Mouse (Mus musculus): ENCODE results near the gene Nf2.

Gene Nf2

DNA sequence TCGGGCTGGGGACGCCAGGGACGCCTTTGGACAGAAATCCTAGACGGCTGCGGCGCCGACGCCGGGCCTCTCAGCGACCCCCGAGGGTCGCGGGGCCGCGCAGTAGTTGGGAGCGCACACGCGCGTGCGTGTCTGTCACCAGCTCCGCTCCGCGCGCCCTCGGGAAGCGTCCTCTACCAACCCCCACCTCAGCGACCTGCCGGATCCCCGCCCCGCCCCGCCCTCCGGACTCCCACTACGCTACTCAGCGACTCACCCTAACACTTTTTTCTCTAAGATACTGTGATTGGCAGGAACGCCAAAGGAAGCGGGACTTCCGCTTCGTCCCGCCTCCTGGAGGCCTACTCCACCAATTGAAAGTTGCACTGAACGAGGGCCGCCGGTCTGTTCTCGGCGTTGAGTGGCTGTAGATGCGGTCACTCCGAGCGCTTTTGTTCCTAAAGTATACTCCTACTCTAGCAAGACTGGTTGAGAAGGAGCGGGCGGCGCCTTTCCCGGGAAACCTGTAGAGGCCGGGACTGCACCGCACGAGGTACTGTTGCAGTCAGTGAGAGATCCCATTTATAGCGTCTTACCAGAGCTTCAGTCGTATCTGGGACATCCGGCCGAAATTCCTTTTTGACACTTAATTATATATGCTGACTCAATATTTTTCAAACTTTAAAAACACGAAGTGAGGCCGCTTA, at the start of gene Nf2:
TSS of gene Nf2 (minus strand) at position 279 of the 686 bp plus-strand sequence.
- DNase-seq (ENCODE audit: low spot score): peak; percentile 98

GRCm38 (mm10) chr11:4894848-4895816, 45.8 kb upstream of the Nf2 start, which contains the start of gene Thoc5:
TSS of gene Thoc5 (plus strand) at chr11:4895320.
- peak; percentile 69 for DNase-seq (ENCODE audit: low spot score)

- no peak for DNase-seq (ENCODE audit: low spot score)
Observed at GRCm38 (mm10) chr11:4886987-4887386, 37.7 kb upstream of the Nf2 start.

DNA sequence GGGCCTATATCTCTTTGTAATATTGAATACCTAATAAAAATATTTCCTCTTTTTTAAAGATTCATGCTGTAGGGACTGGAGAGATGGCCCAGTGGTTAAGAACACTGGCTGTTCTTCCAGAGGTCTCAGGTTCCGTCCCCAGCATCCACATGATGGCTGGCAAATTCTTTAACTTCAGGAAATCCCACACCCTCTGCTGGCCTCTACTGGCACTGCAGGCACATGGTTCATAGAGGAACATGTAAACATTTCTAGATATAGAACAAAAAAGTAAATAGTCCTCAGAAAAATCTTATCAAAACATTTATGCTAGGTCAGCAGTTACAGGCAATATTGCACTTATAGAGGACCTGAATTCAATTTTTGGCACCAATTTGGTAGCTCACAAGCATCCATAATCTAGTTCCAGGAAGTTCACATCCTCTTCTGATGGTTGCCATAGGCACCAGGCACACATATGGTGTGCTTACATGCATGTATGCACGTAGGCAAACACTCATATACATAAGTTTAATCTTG, 36.1 kb upstream of the Nf2 start:
- no peak for DNase-seq (ENCODE audit: low spot score)

GRCm38 (mm10) chr11:4882892-4883627, 33.7 kb upstream of the Nf2 start:
- DNase-seq (ENCODE audit: low spot score): no peak

DNA sequence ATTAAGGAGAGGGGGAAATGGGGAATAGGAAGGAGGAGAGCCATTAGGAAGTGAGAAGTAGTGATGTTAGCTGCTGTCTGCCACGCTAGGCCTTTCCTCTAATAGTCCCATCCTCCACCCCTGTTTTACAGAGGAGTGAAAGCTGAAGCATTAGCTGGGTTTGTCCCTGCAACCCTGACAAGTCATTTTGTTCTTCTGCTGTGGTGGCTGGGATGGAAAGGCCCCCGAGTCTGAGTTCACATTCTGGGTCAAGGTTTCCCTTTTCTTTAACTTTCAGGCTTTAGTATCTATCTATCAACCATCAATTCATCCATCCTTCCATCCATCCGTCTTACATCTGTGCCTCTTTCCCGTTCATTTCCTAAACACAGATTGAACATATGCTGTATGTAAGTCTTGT, 31.8 kb upstream of the Nf2 start:
- no peak for DNase-seq (ENCODE audit: low spot score)

DNA sequence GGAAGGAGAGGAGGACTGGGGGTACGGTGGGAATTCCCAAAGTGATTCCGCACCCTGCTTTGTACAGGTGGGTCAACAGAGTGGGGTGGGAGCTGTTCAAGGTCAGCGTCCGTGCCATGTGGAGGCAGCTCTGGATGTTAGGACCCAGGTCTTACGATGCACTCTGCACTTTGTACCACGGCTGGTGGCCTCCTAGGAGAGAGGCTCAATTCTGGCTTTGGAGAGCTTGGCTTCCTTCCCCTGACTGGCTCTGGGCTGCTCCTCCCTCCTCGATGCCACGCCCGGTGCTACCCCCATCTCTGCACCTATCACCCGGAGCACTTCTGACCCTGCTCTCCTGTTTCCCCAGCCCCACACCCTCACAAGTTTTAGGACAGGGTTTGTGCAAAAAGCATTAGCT, 25.2 kb upstream of the Nf2 start:
- no peak for DNase-seq (ENCODE audit: low spot score)

GRCm38 (mm10) chr11:4873755-4874475, 24.6 kb upstream of the Nf2 start, which contains the start of gene Nipsnap1:
TSS of gene Nipsnap1 (plus strand) at chr11:4873951.
- peak; percentile 65 for DNase-seq (ENCODE audit: low spot score)

DNA sequence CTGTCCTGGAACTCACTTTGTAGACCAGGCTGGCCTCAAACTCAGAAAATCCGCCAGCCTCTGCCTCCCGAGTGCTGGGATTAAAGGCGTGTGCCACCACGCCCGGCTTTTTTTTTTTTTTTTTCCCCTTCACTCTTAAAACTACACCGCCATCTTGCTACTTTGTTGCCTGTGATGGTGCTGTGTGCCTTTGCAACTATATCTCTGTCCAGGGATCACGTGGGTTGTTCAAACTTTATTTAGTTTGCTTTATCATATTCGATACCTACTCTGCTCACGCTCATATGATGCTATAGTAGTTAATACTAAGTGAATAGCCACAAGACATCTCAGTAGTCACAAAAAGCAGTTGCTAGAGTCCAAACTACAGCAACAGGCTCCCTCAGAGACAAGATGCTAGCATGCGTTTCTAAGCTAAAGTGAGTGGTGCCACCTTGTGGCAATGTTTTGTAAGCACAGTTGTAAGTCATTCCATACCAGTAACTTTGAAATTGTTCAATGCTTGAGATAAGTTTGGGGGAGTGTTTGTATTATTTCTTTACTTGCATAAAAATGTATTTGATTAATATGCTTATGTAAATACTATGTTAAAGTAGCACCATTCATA, 16.4 kb upstream of the Nf2 start:
- no peak for DNase-seq (ENCODE audit: low spot score)

DNA sequence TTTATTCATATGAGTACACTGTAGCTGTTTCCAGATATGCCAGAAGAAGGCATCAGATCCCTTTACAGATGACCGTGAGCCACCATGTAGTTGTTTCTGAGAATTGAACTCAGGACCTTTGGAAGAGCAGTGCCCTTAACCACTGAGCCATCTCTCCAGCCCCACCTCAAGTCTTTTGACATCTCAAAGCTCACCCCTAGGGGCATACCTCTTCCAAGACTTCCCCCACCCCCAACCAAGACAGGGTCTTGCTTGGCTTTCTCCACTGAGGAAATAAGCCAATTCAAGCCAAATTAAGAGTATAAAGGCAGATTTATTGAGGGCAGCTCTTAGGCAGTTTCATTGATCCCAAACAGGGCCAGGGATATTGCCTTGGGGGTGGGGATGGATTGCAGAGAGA, 13.4 kb upstream of the Nf2 start:
- no peak for DNase-seq (ENCODE audit: low spot score)

DNA sequence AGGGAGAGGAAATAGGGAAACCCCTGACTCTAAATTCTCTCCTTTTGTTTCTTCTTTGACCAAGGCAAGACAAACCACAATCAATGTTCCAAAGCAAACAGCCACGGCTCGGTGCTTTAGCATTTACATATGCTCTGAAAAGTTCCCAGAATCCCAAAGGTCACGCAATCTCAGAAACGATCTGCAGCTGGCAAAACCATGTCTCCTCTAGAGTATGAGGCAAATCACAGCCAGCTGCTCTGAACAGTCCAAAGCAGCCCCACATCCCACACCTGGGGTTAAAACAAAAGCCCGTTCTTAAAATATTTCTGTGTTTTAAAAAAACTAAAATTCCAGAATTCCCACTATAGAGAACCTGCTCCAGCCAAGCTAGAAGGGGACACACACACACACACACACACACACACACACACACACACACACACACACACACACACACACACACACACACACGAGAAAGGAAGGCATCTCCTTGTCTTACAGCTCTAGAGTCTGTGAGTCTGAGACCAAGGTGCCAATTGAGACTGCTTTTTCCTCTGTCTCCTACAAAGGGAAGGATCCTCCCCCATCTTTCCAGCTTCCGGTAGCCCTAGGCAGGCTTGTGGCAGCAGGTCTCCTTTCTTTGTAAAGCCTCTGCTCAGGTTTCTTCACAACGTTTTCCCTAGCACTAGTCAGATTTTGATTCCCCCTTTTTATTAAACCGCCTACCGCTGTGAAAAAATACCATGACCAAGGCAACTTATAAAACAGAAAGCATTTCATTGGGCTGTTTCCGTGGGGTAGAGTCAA, 12.7 kb upstream of the Nf2 start:
- DNase-seq (ENCODE audit: low spot score): no peak

DNA sequence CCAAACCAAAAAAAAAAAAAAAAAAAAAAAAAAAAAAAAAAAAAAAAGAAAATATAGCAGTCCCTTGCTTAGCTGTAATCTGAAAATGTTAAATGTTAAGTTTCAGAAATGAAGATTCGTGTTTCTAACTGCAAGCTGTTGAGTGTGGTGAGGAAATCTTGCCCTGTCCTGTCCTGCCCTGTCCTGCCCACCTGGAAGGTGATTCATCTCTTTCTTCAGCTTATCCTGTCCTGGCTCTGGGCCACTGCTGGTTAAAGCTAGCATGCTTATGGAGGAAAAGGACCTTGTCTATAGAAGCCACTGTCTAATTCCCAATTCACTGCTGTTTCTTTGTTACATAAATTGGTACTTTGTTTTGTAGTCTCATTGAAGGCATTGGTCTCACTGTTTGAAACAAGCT, 11.7 kb upstream of the Nf2 start:
- no peak for DNase-seq (ENCODE audit: low spot score)

DNA sequence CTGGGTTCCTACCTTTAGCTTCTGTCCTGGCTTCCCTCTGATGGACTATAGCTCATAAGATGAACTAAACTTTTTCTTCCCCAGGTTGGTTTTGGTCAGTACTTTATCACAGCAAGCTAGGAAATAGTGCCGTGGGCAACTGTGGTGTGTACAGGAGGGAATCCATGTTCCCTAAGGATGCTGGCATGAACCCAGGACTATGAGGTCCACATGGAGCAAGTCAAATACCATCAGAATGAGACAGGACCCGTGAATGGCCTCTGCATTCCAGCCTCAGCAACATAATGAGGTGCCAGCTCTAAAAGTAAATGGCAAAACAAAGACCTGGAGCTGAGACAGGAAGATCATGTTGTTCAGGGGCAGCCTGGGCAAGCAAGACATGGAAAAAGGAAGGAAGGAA, 9.1 kb upstream of the Nf2 start:
- DNase-seq (ENCODE audit: low spot score): no peak

DNA sequence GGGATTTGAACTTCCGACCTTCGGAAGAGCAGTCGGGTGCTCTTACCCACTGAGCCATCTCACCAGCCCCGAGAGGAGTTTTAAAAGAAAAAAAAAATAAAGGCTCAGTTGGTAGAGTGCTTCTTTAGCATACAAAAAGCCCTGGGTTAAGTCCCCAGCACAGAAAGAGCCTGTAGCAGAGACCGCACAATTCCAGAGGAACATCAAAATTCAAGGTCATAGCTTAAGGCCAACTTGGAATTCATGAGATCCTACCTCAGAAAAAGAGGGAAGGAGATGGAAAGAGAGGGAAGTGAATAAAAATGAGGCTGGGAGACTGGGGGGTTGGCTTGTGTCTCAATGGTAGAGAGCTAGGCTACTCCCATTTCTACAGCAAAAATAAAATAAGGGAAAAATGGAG, 4.8 kb upstream of the Nf2 start:
- no peak for DNase-seq (ENCODE audit: low spot score)

- DNase-seq (ENCODE audit: low spot score): no peak
Observed at GRCm38 (mm10) chr11:4853021-4853420, 3.7 kb upstream of the Nf2 start.

DNA sequence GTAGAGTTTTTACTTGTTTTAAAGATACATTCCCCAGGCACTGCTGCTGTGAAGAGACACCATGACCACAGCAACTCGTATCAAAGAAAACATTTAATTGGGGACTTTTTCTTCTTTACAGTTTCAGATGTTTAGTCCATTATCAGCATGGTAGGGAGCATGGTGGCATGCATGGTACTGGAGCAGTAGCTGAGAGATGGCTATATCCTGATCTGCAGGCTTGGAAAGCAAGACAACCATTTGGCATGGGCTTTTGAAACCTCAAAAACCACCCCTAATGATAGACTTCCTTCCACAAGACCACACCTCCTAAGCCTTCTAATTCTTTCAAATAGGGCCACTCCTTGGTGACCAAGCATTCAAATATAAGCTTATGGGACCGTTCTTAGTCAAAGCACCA, 1.1 kb upstream of the Nf2 start:
- DNase-seq (ENCODE audit: low spot score): no peak

- no peak for DNase-seq (ENCODE audit: low spot score)
Observed at GRCm38 (mm10) chr11:4848483-4849248, 670 bp downstream of the Nf2 start.

- DNase-seq (ENCODE audit: low spot score): no peak
Observed at GRCm38 (mm10) chr11:4840942-4841526, 8.3 kb downstream of the Nf2 start.

DNA sequence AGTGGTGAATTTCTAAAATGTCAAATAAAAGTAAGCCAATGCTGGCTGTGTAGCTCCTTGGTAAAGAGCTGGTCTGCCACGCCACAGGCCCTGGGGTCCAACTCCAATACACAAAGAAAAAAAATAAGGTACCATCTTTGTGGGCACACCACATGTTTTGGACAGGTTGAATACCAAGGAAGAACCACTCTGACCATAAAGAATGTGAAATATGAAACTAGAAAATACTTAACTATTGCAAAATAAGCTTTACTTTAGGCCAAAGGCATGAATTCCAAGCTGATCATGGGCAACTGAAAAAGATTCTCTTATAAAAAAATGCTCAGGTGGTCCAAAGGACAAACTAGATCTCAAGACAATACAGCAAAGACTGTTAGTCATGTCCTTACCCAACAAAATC, 11.1 kb downstream of the Nf2 start:
- DNase-seq (ENCODE audit: low spot score): no peak
